Mouse (Mus musculus) midbrain, embryonic 10.5 days (tissue): ENCODE measurements around the gene Arhgap8. TPM values are rescaled to one million over a fixed set of nuclear protein-coding genes. Genes with fewer than 3 reads are reported as not detected.
"Not testable (repeated sequence)": the region's sequence is repeated elsewhere in the genome, so short reads cannot be mapped to it uniquely, and the experiment has no call there.

ENCODE experiments used
- DNase-seq: peaks from one replicate; pipeline ENCODE4 v3.0.0-alpha.2; 2017; ENCODE audit warnings: low spot score
- H3K27ac ChIP-seq: fragments of 300-500 bp; sonication (generic); replicated peaks from 2 replicates; pipeline ENCODE4 v1.5.1; 2016; ENCODE audit warnings: mild to moderate bottlenecking
- H3K27me3 ChIP-seq: fragments of 300-500 bp; sonication (generic); 2 replicates; pipeline ENCODE4 v1.6.1; 2016; ENCODE audit warnings: low read depth, mild to moderate bottlenecking; ENCODE audit not compliant: poor library complexity, severe bottlenecking
- H3K36me3 ChIP-seq: fragments of 300-500 bp; sonication (generic); 2 replicates; pipeline ENCODE4 v1.6.1; 2016; ENCODE audit warnings: mild to moderate bottlenecking, moderate library complexity
- H3K4me1 ChIP-seq: fragments of 300-500 bp; sonication (generic); 2 replicates; pipeline ENCODE4 v1.6.1; 2016
- H3K4me3 ChIP-seq: fragments of 300-500 bp; sonication (generic); 2 replicates; pipeline ENCODE4 v1.5.1; 2016; ENCODE audit warnings: mild to moderate bottlenecking, moderate library complexity
- H3K9me3 ChIP-seq: fragments of 300-500 bp; sonication (generic); replicated peaks from 2 replicates; pipeline ENCODE4 v1.6.1; 2016; ENCODE audit warnings: mild to moderate bottlenecking
- whole genome bisulfite sequencing: fragments of 180-500 bp; shearing (Covaris S2); methylation state at CpG from one replicate; pipeline ENCODE4 v1.1.7; 2016; 5-methylcytosine and 5-hydroxymethylcytosine counted together
- polyA plus RNA-seq: library from polyadenylated mRNA; unstranded; fragments of >200 nt; fragmentation: Nextera tagmentation; extraction: Ambion mirVana; gene quantifications from 2 replicates; pipeline ENCODE4 v1.2.1, GENCODE M21; 2016

The Arhgap8 gene
- polyA plus RNA-seq, 1 experiment from 2014 or later = 1.5 TPM

DNA sequence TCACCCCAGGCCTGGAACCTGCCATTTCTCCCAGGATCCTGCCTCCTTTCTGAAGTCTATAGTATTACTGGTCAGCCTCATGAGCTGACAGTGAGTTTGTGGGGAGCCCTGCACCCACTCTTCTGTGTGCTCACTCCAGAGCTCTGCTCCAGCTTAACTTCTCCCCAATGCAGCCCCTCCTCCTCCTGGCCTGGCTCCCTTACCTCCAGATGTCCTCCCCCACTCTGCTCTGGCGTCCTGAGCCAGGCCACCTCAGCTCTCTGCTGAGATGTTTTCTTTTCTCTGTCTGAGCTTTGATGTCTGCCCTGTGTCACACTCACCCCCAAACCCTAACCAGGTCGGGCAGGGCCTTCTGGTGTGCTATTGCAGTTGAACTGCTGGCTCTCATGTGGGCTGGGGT lies 24.5 kb downstream of the Arhgap8 start:
- Histone ChIP-seq H3K9me3 (no peaks in the 10 kb centered on the region), H3K4me1 (peaks cover 11% of the 10 kb centered on the region), H3K36me3 (no peaks in the 10 kb centered on the region), H3K27me3 (no peaks in the 10 kb centered on the region), H3K4me3 (no peak overlapping the region), H3K27ac (no peak overlapping the region; the same call in 1 of the 2 replicates)
- no peak for DNase-seq
- WGBS = 22% methylated on average over 2 of the region's 2 CpGs

DNA sequence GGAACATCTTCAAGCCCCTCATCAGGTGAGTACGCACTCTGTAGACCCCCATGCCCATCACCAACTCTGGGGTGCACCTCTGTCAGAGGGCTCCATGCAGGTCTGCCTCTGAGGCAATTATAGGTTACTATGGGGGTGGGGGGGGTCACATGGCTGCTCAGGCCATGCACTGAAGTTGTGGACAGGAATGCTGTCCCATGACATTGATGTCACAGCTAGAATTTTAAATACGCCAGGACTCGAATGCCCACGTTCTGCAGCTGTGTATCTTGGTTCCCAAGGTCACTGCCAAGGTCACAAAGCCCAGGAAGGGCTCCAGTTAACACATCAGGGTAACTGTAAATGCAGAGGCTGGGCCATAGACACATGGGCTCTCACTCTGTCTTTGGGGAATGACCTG lies 26.0 kb downstream of the Arhgap8 start:
- 93% methylated on average over 4 of the region's 4 CpGs for WGBS
- Histone ChIP-seq H3K4me3 (no peak overlapping the region), H3K4me1 (peaks cover 11% of the 10 kb centered on the region), H3K36me3 (no peaks in the 10 kb centered on the region), H3K27ac (no peak overlapping the region), H3K9me3 (no peaks in the 10 kb centered on the region), H3K27me3 (no peaks in the 10 kb centered on the region)
- no peak for DNase-seq

DNA sequence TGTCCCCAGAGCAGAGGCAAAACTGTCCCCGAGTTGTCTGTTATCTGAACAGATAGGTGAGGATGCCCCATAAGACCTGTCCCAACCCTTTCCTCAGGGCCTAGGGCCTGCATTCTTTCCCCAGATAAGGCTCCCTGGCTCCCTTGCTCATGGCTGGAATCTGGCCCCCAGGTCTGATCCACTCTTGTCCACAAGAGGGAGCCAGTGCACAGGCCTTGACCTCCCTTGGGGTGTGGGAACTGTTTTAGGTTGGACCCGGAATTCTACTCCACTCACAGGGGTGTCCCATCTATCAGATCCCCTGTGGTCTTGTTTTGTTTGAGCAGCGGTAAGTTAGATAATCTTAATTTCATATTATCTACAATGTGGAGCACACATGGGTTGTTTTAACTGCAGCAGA lies 35.1 kb downstream of the Arhgap8 start:
- Histone ChIP-seq H3K27me3 (peaks cover 37% of the 10 kb centered on the region), H3K36me3 (no peaks in the 10 kb centered on the region), H3K9me3 (no peaks in the 10 kb centered on the region), H3K4me3 (no peak overlapping the region), H3K4me1 (peaks cover 43% of the 10 kb centered on the region), H3K27ac (no peak overlapping the region)
- WGBS = 12% methylated on average over 3 of the region's 3 CpGs
- DNase-seq = peak; percentile 83

DNA sequence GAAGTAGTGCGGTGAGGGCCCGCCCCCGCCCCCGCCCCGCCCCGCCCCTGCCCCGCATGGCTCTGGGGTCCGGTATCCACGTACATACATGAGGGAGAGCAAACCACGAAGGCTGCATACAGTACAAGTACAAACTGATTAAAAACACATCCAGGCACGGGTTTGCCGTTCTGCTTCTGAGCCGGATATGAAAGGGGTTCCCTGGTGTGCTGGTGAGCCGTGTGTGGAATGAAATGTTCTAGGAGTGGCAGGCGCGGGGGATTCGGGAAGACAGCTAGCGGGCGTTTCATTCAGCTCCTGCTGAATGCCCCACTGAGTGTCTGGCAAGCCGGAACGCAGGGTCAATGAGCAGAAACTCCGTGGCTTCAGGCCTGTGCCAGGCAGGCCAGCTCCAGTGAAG lies 36.6 kb downstream of the Arhgap8 start:
- Histone ChIP-seq H3K4me1 (peaks cover 43% of the 10 kb centered on the region), H3K9me3 (no peaks in the 10 kb centered on the region), H3K36me3 (no peaks in the 10 kb centered on the region), H3K27ac (peak overlapping the region; percentile 61; the same call in 1 of the 2 replicates), H3K27me3 (peaks cover 37% of the 10 kb centered on the region), H3K4me3 (peak overlapping the region; percentile 54)
- WGBS = 1% methylated on average over 22 of the region's 22 CpGs
- DNase-seq = peak; percentile 52

DNA sequence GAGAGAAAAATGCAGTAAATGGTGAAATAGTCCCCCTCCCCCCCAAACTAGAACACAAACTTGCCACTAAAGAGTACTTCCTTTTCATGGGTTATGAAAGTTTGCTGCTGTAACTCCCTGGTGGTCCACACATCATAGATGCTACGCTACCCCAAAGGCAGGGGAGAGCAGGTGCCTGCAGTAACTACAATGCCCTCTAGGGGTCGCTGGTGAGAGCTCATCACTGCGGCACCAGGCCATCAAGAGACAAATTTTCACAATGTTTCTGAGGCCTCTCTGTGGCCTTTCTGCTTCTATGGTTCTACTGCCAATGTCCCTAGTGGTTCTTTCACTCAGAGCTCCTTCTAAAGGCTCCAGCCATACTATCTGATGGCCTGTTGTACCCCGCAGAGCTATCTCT lies 38.6 kb downstream of the Arhgap8 start:
- H3K27ac ChIP-seq = no peak overlapping the region
- no peak overlapping the region for H3K4me3 ChIP-seq
- H3K27me3 ChIP-seq = peaks cover 37% of the 10 kb centered on the region
- no peaks in the 10 kb centered on the region for H3K36me3 ChIP-seq
- DNase-seq = peak; percentile 70
- H3K9me3 ChIP-seq = no peaks in the 10 kb centered on the region
- H3K4me1 ChIP-seq = peaks cover 48% of the 10 kb centered on the region
- 30% methylated on average over 4 of the region's 4 CpGs for WGBS

DNA sequence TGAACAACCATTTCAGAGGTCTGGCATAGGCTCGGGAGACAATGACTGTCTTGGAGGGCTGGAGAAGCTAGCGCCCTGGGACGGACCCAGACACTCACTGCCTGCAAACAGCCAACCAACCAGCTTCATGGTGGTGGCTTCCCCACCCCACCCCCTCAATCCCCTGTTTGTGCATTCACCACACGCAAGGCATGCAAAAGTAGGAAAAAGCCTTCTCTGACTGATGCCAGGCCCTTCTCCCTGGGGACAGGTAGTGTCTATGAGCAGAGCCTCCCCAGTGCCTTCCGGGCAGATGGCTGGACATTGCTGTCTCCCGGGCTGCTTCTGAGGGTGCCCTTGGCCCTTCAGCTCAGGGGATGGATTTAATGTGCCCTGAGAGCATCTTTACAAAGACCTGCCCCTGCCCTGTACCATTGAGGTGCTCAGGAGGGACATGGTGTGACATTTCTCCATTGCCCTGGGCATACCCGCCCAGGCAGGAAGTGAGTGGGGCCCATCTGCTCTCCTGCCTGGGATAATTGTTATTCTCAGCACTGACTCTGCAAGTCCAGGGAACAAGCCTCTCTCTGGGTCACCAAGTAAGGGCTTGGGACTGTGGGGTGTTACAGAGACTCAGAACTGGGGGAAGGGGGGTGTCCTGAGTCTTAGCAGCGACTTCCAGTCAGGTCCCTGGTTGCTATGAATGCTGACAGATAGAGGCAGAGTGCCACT lies 43.0 kb downstream of the Arhgap8 start:
- Histone ChIP-seq H3K4me1 (peaks cover 22% of the 10 kb centered on the region), H3K27me3 (peaks cover 10% of the 10 kb centered on the region), H3K9me3 (no peaks in the 10 kb centered on the region), H3K27ac (peak overlapping the region; percentile 19), H3K36me3 (no peaks in the 10 kb centered on the region), H3K4me3 (no peak overlapping the region)
- 79% methylated on average over 8 of the region's 8 CpGs for WGBS
- DNase-seq = no peak

DNA sequence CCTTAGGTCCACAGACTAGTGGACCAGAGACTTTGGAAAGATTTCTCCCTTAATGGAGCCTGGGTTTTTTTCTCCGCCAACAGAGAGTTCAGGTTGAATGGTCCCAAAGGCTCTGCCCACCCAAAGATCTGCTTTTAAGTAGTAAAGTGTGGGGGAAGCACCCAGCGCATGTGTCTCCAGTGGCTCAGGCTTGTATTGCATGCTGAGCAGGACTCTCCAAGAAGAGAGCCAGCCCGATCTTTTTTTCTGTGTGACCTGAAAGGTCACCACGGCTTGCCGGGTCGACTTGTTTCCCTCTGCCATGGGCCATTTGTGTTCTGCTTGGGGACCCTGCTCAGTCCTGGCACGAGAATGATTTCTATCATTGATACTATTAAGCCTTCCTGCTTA lies 43.6 kb downstream of the Arhgap8 start:
- WGBS = 19% methylated on average over 7 of the region's 7 CpGs
- H3K4me3 ChIP-seq = no peak overlapping the region
- H3K9me3 ChIP-seq = no peaks in the 10 kb centered on the region
- H3K27ac ChIP-seq = peak overlapping the region; percentile 19; the same call in 1 of the 2 replicates
- no peaks in the 10 kb centered on the region for H3K36me3 ChIP-seq
- peaks cover 22% of the 10 kb centered on the region for H3K4me1 ChIP-seq
- DNase-seq = no peak
- H3K27me3 ChIP-seq = peaks cover 5% of the 10 kb centered on the region

DNA sequence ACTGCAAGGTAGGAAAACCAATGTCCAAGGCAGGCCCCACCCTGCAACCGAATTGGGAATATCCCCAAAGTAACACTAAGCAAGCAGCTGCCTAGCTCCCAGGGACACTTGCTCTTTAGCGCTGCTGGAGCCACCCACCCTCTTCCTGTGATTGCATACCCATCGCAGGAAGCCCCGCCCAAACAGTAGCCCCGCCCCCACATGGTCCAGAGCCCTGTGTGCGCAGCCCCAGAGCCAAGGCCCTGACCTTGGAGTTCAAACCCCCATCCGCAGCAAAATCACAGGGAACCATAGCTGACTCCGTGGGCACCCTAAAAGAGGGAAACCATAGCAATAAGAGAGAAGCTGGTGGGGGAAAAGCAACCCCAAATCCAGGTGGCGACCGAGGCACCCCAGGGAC lies 46.8 kb downstream of the Arhgap8 start:
- WGBS = 43% methylated on average over 10 of the region's 10 CpGs
- H3K27me3 ChIP-seq = no peaks in the 10 kb centered on the region
- H3K4me1 ChIP-seq = peaks cover 22% of the 10 kb centered on the region
- no peak for DNase-seq
- no peaks in the 10 kb centered on the region for H3K36me3 ChIP-seq
- no peak overlapping the region for H3K4me3 ChIP-seq
- H3K9me3 ChIP-seq = no peaks in the 10 kb centered on the region
- H3K27ac ChIP-seq = no peak overlapping the region

DNA sequence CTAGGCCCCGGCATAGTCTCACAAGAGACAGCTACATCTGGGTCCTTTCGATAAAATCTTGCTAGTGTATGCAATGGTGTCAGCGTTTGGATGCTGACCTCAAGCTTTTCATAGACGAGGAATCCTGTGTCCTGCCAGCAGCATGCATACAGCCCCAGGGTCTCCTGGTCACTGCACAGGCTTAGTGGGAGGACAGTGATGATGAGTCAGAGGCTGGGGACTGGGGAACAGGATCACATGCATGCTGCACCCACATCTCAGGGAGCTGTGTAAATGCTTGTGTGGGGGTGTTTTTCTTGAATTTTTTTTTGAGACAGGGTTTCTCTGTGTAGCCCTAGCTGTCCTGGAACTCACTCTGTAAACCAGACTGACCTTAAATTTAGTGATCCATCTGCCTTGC lies 48.7 kb downstream of the Arhgap8 start:
- not testable (repeated sequence) for H3K27me3 ChIP-seq, H3K9me3 ChIP-seq, H3K4me3 ChIP-seq, H3K27ac ChIP-seq, DNase-seq, H3K36me3 ChIP-seq
- WGBS = 91% methylated on average over 4 of the region's 4 CpGs
- H3K4me1 ChIP-seq = peaks cover 10% of the 10 kb centered on the region

DNA sequence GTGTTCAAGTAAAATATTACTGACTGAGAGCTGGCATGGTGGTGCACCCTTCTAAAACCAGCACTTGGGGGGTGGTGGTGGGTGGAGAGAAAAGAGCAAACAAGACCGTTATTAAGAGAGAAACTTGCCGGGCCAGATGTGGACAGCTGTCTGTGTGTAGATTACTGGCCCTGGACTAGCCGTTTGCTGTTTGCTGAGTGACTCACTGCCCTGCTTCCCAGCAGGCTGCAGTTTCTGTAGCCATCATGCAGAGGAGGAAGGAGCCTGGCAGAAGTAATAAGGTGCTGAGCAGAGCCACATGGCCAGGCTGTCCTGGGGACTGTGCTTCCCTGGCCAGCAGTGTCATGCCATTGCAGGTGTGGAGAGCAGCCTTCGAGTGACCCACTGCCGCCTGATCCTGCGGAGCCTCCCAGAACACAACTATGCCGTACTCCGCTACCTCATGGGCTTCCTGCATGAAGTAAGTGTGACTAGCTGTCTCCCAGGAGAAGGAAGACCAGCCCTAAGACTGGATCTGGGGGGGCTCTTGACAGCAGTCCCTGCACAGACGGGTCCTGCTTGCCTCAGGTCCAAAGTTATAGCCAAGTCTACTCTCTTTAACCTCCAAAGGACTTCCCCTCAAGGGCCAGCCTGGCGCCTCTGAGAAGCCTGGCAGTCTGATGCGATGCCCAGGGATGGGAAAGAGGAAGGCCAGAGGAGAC lies 49.9 kb downstream of the Arhgap8 start:
- Histone ChIP-seq H3K9me3 (no peaks in the 10 kb centered on the region), H3K4me1 (peaks cover 11% of the 10 kb centered on the region), H3K27ac (no peak overlapping the region), H3K27me3 (no peaks in the 10 kb centered on the region), H3K36me3 (no peaks in the 10 kb centered on the region), H3K4me3 (no peak overlapping the region)
- no peak for DNase-seq
- WGBS = 86% methylated on average over 11 of the region's 11 CpGs

DNA sequence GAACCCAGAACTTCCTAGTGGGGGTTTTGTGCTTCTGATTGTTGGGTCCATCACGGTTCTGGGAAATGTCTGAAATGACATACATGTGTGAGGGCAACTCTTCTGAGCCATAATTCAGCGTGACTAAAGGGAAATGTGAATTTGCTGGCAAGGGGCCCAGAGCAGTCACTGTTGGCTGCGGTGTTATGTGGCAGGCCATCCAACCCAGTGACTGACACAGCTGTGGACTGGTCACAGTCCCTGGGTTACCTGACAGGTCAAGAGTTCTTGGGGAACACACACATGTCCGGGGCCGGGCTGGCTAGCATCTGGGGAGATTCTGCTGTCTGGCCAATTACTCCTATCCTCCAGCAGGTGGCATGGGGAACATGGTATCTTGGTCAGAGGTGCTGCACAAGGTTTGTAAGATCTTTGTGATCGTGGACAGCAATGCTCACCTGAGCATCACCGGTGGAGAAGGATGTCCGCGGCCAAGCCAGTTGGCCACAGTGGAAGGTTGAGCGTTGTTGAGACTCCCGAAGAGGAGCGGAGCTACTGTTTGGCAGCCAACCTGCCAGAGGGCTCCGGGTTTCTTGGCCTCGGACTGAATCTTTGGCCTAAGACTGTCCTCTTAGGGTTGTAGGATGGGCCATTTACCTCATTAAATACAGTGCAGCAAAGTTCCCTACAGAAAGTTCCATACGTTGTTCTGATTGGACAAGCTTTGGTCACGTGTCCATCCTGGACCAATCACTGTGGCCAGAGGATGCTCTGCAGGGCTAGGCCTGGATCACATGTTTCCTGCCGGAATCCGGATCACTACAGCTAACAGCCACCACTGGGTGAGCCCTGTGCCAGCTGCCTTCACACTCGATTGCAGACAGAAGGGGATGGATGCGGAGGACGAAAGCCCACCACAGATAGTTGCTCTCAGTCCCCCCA lies 52.6 kb downstream of the Arhgap8 start:
- 83% methylated on average over 21 of the region's 21 CpGs for WGBS
- Histone ChIP-seq H3K4me1 (peaks cover 20% of the 10 kb centered on the region), H3K9me3 (no peaks in the 10 kb centered on the region), H3K27me3 (no peaks in the 10 kb centered on the region), H3K4me3 (no peak overlapping the region), H3K36me3 (no peaks in the 10 kb centered on the region), H3K27ac (no peak overlapping the region)
- DNase-seq = no peak

DNA sequence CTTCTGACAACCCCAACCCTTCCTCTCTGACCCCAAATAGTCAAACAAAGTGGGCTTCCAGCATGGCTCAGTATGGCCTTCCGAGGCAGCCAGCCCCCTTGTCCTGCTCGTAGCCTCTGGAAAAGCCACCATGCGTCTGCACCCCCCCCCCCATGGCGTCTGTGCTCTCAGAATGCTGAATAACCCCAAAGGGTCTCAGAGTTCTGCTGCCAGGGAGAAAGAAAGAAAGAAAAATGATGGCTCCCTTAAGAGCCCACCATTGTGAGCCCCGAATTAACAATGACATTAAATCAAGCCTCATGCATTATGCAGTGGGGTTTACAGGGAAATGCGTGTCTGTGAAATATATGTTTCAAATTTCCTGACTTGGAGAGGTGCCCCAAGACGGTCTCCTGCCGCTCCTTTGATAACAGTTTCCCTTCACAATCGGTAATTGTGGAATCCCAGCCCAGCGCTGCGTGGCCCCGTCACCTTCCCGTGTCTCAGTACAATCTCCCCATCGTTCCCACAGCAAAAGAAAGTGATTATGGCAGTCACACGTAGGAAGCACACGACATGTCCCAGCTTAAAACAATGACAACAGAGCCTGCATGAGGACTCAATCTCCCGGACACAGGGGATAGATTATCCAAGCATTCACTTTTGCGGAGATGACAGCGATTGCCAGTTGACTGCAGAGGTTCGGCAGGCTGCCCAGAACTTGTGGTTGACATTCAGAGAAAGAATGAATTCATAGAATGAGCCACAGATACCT lies 55.7 kb downstream of the Arhgap8 start:
- Histone ChIP-seq H3K36me3 (no peaks in the 10 kb centered on the region), H3K4me3 (peak overlapping the region; percentile 12; the same call in 1 of the 2 replicates), H3K27me3 (no peaks in the 10 kb centered on the region), H3K9me3 (no peaks in the 10 kb centered on the region), H3K27ac (peak overlapping the region; percentile 81), H3K4me1 (peaks cover 31% of the 10 kb centered on the region)
- 61% methylated on average over 20 of the region's 20 CpGs for whole genome bisulfite sequencing
- DNase-seq = no peak
